Mouse (Mus musculus) spleen, postnatal 4 days (tissue): ENCODE data around the gene Tlr13.
"Not testable (repeated sequence)": the region's sequence is repeated elsewhere in the genome, so short reads cannot be mapped to it uniquely, and the experiment has no call there.

Experiments used
- DNase-seq, 2 experiments: peaks; one replicate each; pipeline ENCODE4 v3.0.0; 2022; ENCODE audit warnings: low spot score in 2 of 2

Gene Tlr13

GRCm38 (mm10) chrX:106186713-106187649 is 44.0 kb downstream of the Tlr13 start, which contains the start of gene Pgk1:
Gene Pgk1, plus strand, starts transcription at chrX:106187100.
- DNase-seq: peak; percentile 81 to 86

GRCm38 (mm10) chrX:106187737-106188136 is 44.7 kb downstream of the Tlr13 start:
- DNase-seq: peak; percentile 17 to 70

- no peak for DNase-seq
Measured at GRCm38 (mm10) chrX:106189356-106189755, 46.4 kb downstream of the Tlr13 start.

- DNase-seq: no peak
Measured at GRCm38 (mm10) chrX:106190091-106190490, 47.1 kb downstream of the Tlr13 start.

- DNase-seq: not testable (repeated sequence)
Measured at GRCm38 (mm10) chrX:106194361-106194760, 51.4 kb downstream of the Tlr13 start.

GRCm38 (mm10) chrX:106197308-106197707 is 54.3 kb downstream of the Tlr13 start:
- DNase-seq: no peak

GRCm38 (mm10) chrX:106198904-106199303 is 55.9 kb downstream of the Tlr13 start:
- no peak for DNase-seq

GRCm38 (mm10) chrX:106209100-106209499 is 66.1 kb downstream of the Tlr13 start:
- no peak for DNase-seq
